Mouse (Mus musculus) ES-E14 (cell line): ENCODE results near the gene H2-T24. TPM values are rescaled to one million over a fixed set of nuclear protein-coding genes. Genes with fewer than 3 reads are reported as not detected.

Experiments
- DNase-seq: peaks from one replicate; pipeline ENCODE4 v3.0.0-alpha.2; 2013; ENCODE audit warnings: low read depth, low spot score
- H3K27ac ChIP-seq: 2 replicates; pipeline ENCODE4 v1.5.1; 2012; ENCODE audit warnings: low read depth, mild to moderate bottlenecking, low read length, moderate library complexity, mixed read lengths; ENCODE audit not compliant: poor library complexity, insufficient read depth, severe bottlenecking
- H3K36me3 ChIP-seq: 2 replicates; pipeline ENCODE4 v1.6.1; 2012; ENCODE audit warnings: mild to moderate bottlenecking, low read length, moderate library complexity, mixed read lengths; ENCODE audit not compliant: control insufficient read depth, poor library complexity, insufficient read depth, severe bottlenecking
- H3K4me1 ChIP-seq, 2 experiments: fragments of 150-350 bp in 1 of 2; sonication (generic) in 1 of 2; 2 replicates each; pipeline ENCODE4 v1.6.1; 2012; ENCODE audit warnings: low read length in 2 of 2, mild to moderate bottlenecking in 1 of 2, mixed read lengths in 1 of 2; ENCODE audit not compliant: control insufficient read depth in 2 of 2, insufficient read depth in 2 of 2, poor library complexity in 1 of 2
- H3K4me3 ChIP-seq, 2 experiments: fragments of 150-350 bp in 1 of 2; sonication (generic) in 1 of 2; 2 replicates each; pipeline ENCODE4 v1.5.1; 2012; ENCODE audit warnings: low read length in 2 of 2, low read depth in 1 of 2, mild to moderate bottlenecking in 1 of 2, mixed read lengths in 1 of 2; ENCODE audit not compliant: insufficient read depth in 1 of 2, poor library complexity in 1 of 2, severe bottlenecking in 1 of 2
- H3K9ac ChIP-seq: 2 replicates; pipeline ENCODE4 v1.6.1; 2012; ENCODE audit warnings: low read depth, mild to moderate bottlenecking, low read length, mixed read lengths; ENCODE audit not compliant: poor library complexity, insufficient read depth, severe bottlenecking
- H3K9me3 ChIP-seq: fragments of 150-350 bp; sonication (generic); 2 replicates; pipeline ENCODE4 v1.6.1; 2012; ENCODE audit warnings: low read depth, mild to moderate bottlenecking, low read length; ENCODE audit not compliant: control insufficient read depth, insufficient read depth
- CHD2 ChIP-seq: IDR thresholded peaks from 2 replicates; pipeline ENCODE4 v1.6.1; 2014; ENCODE audit warnings: mild to moderate bottlenecking, low read depth, low read length, inconsistent platforms
- HCFC1 ChIP-seq: IDR thresholded peaks from 2 replicates; pipeline ENCODE4 v1.6.1; 2012; ENCODE audit warnings: low read length, inconsistent platforms, borderline replicate concordance; ENCODE audit not compliant: insufficient read depth
- MAFK ChIP-seq: IDR thresholded peaks from 2 replicates; pipeline ENCODE4 v1.6.1; 2014; ENCODE audit warnings: mild to moderate bottlenecking, low read depth, low read length, inconsistent platforms; ENCODE audit not compliant: insufficient read depth
- ZC3H11A ChIP-seq: IDR thresholded peaks from 2 replicates; pipeline ENCODE4 v1.6.1; 2012; ENCODE audit warnings: low read depth, mild to moderate bottlenecking, inconsistent platforms, low read length, borderline replicate concordance
- ZNF384 ChIP-seq: IDR thresholded peaks from 2 replicates; pipeline ENCODE4 v1.6.1; 2012; ENCODE audit warnings: low read depth, low read length, inconsistent platforms
- in situ Hi-C, 2 experiments: fragments of 600-800 bp; cut with MboI; formaldehyde crosslinking; loops; one replicate each; pipeline ENCODE4 v1.15.1; 2025; ENCODE audit warnings: low sequenced_read_pairs in 2 of 2, inconsistent platforms in 1 of 2; ENCODE audit not compliant: unreplicated experiment in 2 of 2
- total RNA-seq: library from RNA; depleted of rRNA; stranded (reverse); fragments of 300-350 nt; gene quantifications from 2 replicates; pipeline ENCODE4 v1.2.3, GENCODE M21; 2012

H2-T24 gene
- total RNA-seq, 1 experiment = not detected

- in situ Hi-C loops = loop anchor here in 1 of 2 experiments (25.0 kb wide), 1 partner anchor 133 kb away; the partner anchor contains the start of gene Gm19684
- TF ChIP-seq MAFK (no peak), HCFC1 (peak; percentile 67; the same call in 1 of the 2 replicates)
- no peaks in the 10 kb centered on the region for H3K9me3 ChIP-seq
- H3K4me1 ChIP-seq = peaks cover 0 to 13% of the 10 kb centered on the region in 2 experiments; a peak in 2 of 4 replicates
- DNase-seq = peak; percentile 91
- peak within 1 kb of the TSS; percentile 89 for H3K27ac ChIP-seq
- H3K4me3 ChIP-seq = peak within 1 kb of the TSS; percentile 91 to 93
- peaks cover 23% of the 10 kb centered on the region for H3K36me3 ChIP-seq
- H3K9ac ChIP-seq = peak within 1 kb of the TSS; percentile 88
These were observed 40.7 kb downstream of the H2-T24 start, which contains the start of the genes Gnl1 and Prr3 for GRCm38 (mm10) chr17:35979401-35980362. TSS of gene Gnl1 (plus strand) at chr17:35979851. TSS of gene Prr3 (minus strand) at chr17:35980236.

- in situ Hi-C loops = loop anchor here in 1 of 2 experiments (25.0 kb wide), 1 partner anchor 133 kb away; the partner anchor contains the start of gene Gm19684
- DNase-seq = peak; percentile 57
- Histone ChIP-seq H3K27ac (peak overlapping the region; percentile 89), H3K9ac (peak overlapping the region; percentile 88), H3K36me3 (peaks cover 26% of the 10 kb centered on the region), H3K4me3 (peak overlapping the region; percentile 91 to 93), H3K9me3 (no peaks in the 10 kb centered on the region), H3K4me1 (peaks cover 0 to 13% of the 10 kb centered on the region in 2 experiments; a peak in 2 of 4 replicates)
- TF ChIP-seq HCFC1 = no peak
- TF ChIP-seq MAFK = no peak
- TF ChIP-seq ZNF384 = no peak
- TF ChIP-seq ZC3H11A = no peak
- TF ChIP-seq CHD2 = no peak
These were observed 41.5 kb downstream of the H2-T24 start for GRCm38 (mm10) chr17:35978811-35979400.

GRCm38 (mm10) chr17:35972131-35972530, 48.2 kb downstream of the H2-T24 start:
- no peaks in the 10 kb centered on the region for H3K9me3 ChIP-seq
- H3K36me3 ChIP-seq = peaks cover 22% of the 10 kb centered on the region
- no peak overlapping the region for H3K4me3 ChIP-seq
- no peak overlapping the region for H3K9ac ChIP-seq
- in situ Hi-C loops = no loop called here
- no peak overlapping the region for H3K27ac ChIP-seq
- TF ChIP-seq HCFC1 (no peak), CHD2 (no peak), MAFK (no peak), ZC3H11A (no peak), ZNF384 (no peak)
- DNase-seq = no peak
- peaks cover 0 to 10% of the 10 kb centered on the region in 2 experiments; a peak in 1 of 4 replicates for H3K4me1 ChIP-seq

- no peaks in the 10 kb centered on the region for H3K9me3 ChIP-seq
- TF ChIP-seq CHD2 (no peak), MAFK (no peak), HCFC1 (peak; percentile 57; the same call in 1 of the 2 replicates), ZC3H11A (no peak), ZNF384 (no peak)
- H3K9ac ChIP-seq = peak within 1 kb of the TSS; percentile 90
- peak within 1 kb of the TSS; percentile 81 to 99 for H3K4me3 ChIP-seq
- peaks cover 33% of the 10 kb centered on the region for H3K36me3 ChIP-seq
- H3K27ac ChIP-seq = no peak within 1 kb of the TSS
- peaks cover 0 to 10% of the 10 kb centered on the region in 2 experiments; a peak in 1 of 4 replicates for H3K4me1 ChIP-seq
- in situ Hi-C loops = no loop called here
- DNase-seq = peak; percentile 93
These were observed 50.7 kb downstream of the H2-T24 start, which contains the start of gene Abcf1 for GRCm38 (mm10) chr17:35969418-35970389. TSS of gene Abcf1 (minus strand) at chr17:35969761.
